Mouse (Mus musculus): Measurements from ENCODE around the gene Ctdnep1. TPM values are rescaled to one million over a fixed set of nuclear protein-coding genes. Genes with fewer than 3 reads are reported as not detected.

The Ctdnep1 gene
- polyA plus RNA-seq, 1 experiment from 2014 or later, result 28.6 TPM

DNA sequence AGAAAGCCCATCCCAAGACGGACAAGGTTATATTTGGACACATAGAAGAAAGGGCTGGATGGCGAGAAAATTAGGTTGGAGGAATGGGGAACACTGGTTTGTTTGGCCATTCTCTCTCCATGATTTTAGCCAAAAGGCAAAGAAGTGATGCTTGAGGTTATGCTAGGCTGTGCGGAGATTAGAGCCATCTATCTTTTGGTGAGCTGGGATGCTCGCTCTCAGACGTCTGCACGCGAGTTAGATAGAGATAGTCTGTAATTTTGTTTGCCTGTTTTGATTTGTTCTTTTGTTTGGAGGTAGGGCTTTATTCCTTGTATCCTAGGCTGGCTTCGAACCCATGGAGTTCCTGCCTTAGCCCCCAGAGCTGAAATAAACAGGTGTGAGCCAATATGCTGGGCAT lies 20.2 kb downstream of the Ctdnep1 start:
- Histone ChIP-seq H3K9ac (ENCODE audit: low read length) (peak overlapping the region; percentile 67), H3K9me3 (ENCODE audit: control insufficient read depth, low read length) (no peaks in the 10 kb centered on the region), H3K27me3 (replicated peaks; ENCODE audit: control insufficient read depth, insufficient read depth, low read length) (no peaks in the 10 kb centered on the region), H3K4me2 (ENCODE audit: low read length) (peak overlapping the region; percentile 93), H3K4me3 (ENCODE audit: low read depth, low read length) (peak overlapping the region; percentile 82), H3K36me3 (ENCODE audit: control insufficient read depth, insufficient read depth, low read length) (peaks cover 39% of the 10 kb centered on the region), H3K27ac (ENCODE audit: low read depth) (peak overlapping the region; percentile 92), H3K4me1 (replicated peaks; ENCODE audit: control insufficient read depth, insufficient read depth, low read length) (peaks cover 30% of the 10 kb centered on the region)
- ATAC-seq (replicated peaks; ENCODE audit: low FRiP score, low TSS enrichment, low read depth) (no peak), DNase-seq (ENCODE audit: low spot score) (no peak)
- 10% methylated on average over 8 of the region's 8 CpGs for WGBS

GRCm38 (mm10) chr11:70001865-70002264 lies 20.9 kb downstream of the Ctdnep1 start:
- Histone ChIP-seq H3K27ac (ENCODE audit: low read depth) (no peak overlapping the region), H3K27me3 (replicated peaks; ENCODE audit: control insufficient read depth, insufficient read depth, low read length) (no peaks in the 10 kb centered on the region), H3K9me3 (ENCODE audit: control insufficient read depth, low read length) (no peaks in the 10 kb centered on the region), H3K4me3 (ENCODE audit: low read depth, low read length) (peak overlapping the region; percentile 82), H3K4me1 (replicated peaks; ENCODE audit: control insufficient read depth, insufficient read depth, low read length) (peaks cover 30% of the 10 kb centered on the region), H3K9ac (ENCODE audit: low read length) (no peak overlapping the region), H3K36me3 (ENCODE audit: control insufficient read depth, insufficient read depth, low read length) (peaks cover 46% of the 10 kb centered on the region), H3K4me2 (ENCODE audit: low read length) (peak overlapping the region; percentile 93)
- ATAC-seq (replicated peaks; ENCODE audit: low FRiP score, low TSS enrichment, low read depth), result no peak
- no peak for DNase-seq (ENCODE audit: low spot score)

DNA sequence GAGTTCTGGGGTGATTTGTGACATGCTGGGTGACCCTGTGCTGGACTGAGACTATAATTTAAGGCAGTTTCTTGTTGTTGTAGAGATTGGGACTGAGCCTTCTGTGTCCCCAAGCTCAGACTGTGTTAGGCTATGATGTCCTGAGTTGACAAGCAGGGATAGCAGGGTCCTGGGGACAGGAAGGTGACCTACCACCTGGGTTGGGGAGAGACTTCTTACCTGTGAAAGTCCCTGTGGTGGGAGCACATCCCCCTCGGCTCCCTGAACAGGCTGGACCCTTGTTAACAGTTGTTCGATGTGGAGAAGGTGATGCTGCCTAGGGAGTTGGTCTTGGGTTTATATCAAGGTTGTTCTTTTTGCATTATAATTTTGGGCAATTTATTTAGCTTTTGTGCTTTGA lies 21.5 kb downstream of the Ctdnep1 start:
- H3K9ac ChIP-seq (ENCODE audit: low read length), result no peak overlapping the region
- ATAC-seq (replicated peaks; ENCODE audit: low FRiP score, low TSS enrichment, low read depth) (no peak), DNase-seq (ENCODE audit: low spot score) (no peak)
- no peaks in the 10 kb centered on the region for H3K9me3 ChIP-seq (ENCODE audit: control insufficient read depth, low read length)
- H3K4me3 ChIP-seq (ENCODE audit: low read depth, low read length), result peak overlapping the region; percentile 82; the same call in 1 of the 2 replicates
- H3K4me2 ChIP-seq (ENCODE audit: low read length), result peak overlapping the region; percentile 93
- peaks cover 29% of the 10 kb centered on the region for H3K4me1 ChIP-seq (replicated peaks; ENCODE audit: control insufficient read depth, insufficient read depth, low read length)
- WGBS, result 89% methylated on average over 2 of the region's 2 CpGs
- peaks cover 52% of the 10 kb centered on the region for H3K36me3 ChIP-seq (ENCODE audit: control insufficient read depth, insufficient read depth, low read length)
- no peak overlapping the region for H3K27ac ChIP-seq (ENCODE audit: low read depth)
- H3K27me3 ChIP-seq (replicated peaks; ENCODE audit: control insufficient read depth, insufficient read depth, low read length), result no peaks in the 10 kb centered on the region

- WGBS, result 72% methylated on average over 5 of the region's 5 CpGs
- DNase-seq (ENCODE audit: low spot score), result no peak
- Histone ChIP-seq H3K9me3 (ENCODE audit: control insufficient read depth, low read length) (no peaks in the 10 kb centered on the region), H3K9ac (ENCODE audit: low read length) (no peak overlapping the region), H3K27ac (ENCODE audit: low read depth) (no peak overlapping the region), H3K4me3 (ENCODE audit: low read depth, low read length) (no peak overlapping the region), H3K27me3 (replicated peaks; ENCODE audit: control insufficient read depth, insufficient read depth, low read length) (no peaks in the 10 kb centered on the region), H3K4me1 (replicated peaks; ENCODE audit: control insufficient read depth, insufficient read depth, low read length) (peaks cover 18% of the 10 kb centered on the region), H3K4me2 (ENCODE audit: low read length) (no peak overlapping the region), H3K36me3 (ENCODE audit: control insufficient read depth, insufficient read depth, low read length) (peaks cover 59% of the 10 kb centered on the region)
- ATAC-seq (replicated peaks; ENCODE audit: low FRiP score, low TSS enrichment, low read depth), result no peak
Measured at GRCm38 (mm10) chr11:70005521-70005920, 24.6 kb downstream of the Ctdnep1 start.

DNA sequence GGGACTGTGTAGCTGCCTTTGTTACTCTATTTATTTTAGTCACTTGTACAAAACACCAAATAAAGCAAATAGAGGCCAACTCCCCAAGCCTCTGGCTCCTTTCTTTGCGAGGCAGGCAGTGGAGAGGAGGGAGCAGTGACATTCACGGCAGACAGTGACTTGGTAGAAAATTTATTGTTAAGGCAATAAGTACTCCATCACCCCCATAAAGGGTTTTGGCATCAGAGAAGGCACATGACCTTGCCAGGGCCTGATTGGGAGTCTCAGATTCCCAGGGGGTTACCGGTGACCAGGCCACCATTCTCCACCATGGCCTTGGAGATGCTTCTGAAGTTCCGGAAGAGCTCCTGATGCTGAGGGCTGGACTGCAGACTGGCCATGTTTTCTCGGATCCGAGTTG lies 29.1 kb downstream of the Ctdnep1 start:
- Histone ChIP-seq H3K9ac (ENCODE audit: low read length) (no peak overlapping the region), H3K9me3 (ENCODE audit: control insufficient read depth, low read length) (no peaks in the 10 kb centered on the region), H3K27me3 (replicated peaks; ENCODE audit: control insufficient read depth, insufficient read depth, low read length) (no peaks in the 10 kb centered on the region), H3K4me2 (ENCODE audit: low read length) (no peak overlapping the region), H3K4me1 (replicated peaks; ENCODE audit: control insufficient read depth, insufficient read depth, low read length) (peaks cover 6% of the 10 kb centered on the region), H3K4me3 (ENCODE audit: low read depth, low read length) (no peak overlapping the region), H3K27ac (ENCODE audit: low read depth) (no peak overlapping the region), H3K36me3 (ENCODE audit: control insufficient read depth, insufficient read depth, low read length) (peaks cover 89% of the 10 kb centered on the region)
- no peak for ATAC-seq (replicated peaks; ENCODE audit: low FRiP score, low TSS enrichment, low read depth)
- 90% methylated on average over 6 of the region's 6 CpGs for WGBS
- DNase-seq (ENCODE audit: low spot score), result no peak

DNA sequence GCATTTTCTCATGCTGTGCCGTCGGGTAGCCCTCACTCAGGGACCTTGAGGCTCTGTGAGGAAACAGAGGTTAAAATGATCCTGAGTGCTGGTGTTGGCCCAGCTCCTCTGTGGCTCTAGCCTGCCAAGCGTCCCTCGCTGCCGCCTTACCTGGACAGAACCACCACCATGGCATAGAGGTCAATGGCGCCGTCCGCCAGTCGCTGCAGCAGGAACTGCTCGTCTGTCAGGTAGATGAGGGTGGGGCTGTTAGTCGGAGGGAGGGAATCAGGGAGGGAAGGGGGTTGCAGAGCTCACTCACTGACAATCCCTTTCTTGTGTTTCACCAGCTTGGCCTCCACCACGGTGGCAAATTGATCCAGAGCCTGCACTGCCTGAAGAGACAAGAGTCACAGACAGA lies 29.6 kb downstream of the Ctdnep1 start:
- no peak for DNase-seq (ENCODE audit: low spot score)
- no peaks in the 10 kb centered on the region for H3K9me3 ChIP-seq (ENCODE audit: control insufficient read depth, low read length)
- ATAC-seq (replicated peaks; ENCODE audit: low FRiP score, low TSS enrichment, low read depth), result no peak
- H3K9ac ChIP-seq (ENCODE audit: low read length), result no peak overlapping the region
- no peak overlapping the region for H3K27ac ChIP-seq (ENCODE audit: low read depth)
- no peaks in the 10 kb centered on the region for H3K27me3 ChIP-seq (replicated peaks; ENCODE audit: control insufficient read depth, insufficient read depth, low read length)
- WGBS, result 81% methylated on average over 12 of the region's 12 CpGs
- H3K4me2 ChIP-seq (ENCODE audit: low read length), result no peak overlapping the region
- H3K4me3 ChIP-seq (ENCODE audit: low read depth, low read length), result no peak overlapping the region
- peaks cover 84% of the 10 kb centered on the region for H3K36me3 ChIP-seq (ENCODE audit: control insufficient read depth, insufficient read depth, low read length)
- H3K4me1 ChIP-seq (replicated peaks; ENCODE audit: control insufficient read depth, insufficient read depth, low read length), result peaks cover 6% of the 10 kb centered on the region

- no peak for ATAC-seq (replicated peaks; ENCODE audit: low FRiP score, low TSS enrichment, low read depth)
- H3K4me1 ChIP-seq (replicated peaks; ENCODE audit: control insufficient read depth, insufficient read depth, low read length), result peaks cover 6% of the 10 kb centered on the region
- H3K4me3 ChIP-seq (ENCODE audit: low read depth, low read length), result no peak overlapping the region
- no peak overlapping the region for H3K4me2 ChIP-seq (ENCODE audit: low read length)
- H3K27ac ChIP-seq (ENCODE audit: low read depth), result no peak overlapping the region
- H3K36me3 ChIP-seq (ENCODE audit: control insufficient read depth, insufficient read depth, low read length), result peaks cover 80% of the 10 kb centered on the region
- WGBS, result 88% methylated on average over 10 of the region's 10 CpGs
- no peaks in the 10 kb centered on the region for H3K9me3 ChIP-seq (ENCODE audit: control insufficient read depth, low read length)
- no peak for DNase-seq (ENCODE audit: low spot score)
- no peaks in the 10 kb centered on the region for H3K27me3 ChIP-seq (replicated peaks; ENCODE audit: control insufficient read depth, insufficient read depth, low read length)
- H3K9ac ChIP-seq (ENCODE audit: low read length), result no peak overlapping the region
Measured at GRCm38 (mm10) chr11:70010961-70011360, 30.0 kb downstream of the Ctdnep1 start.

DNA sequence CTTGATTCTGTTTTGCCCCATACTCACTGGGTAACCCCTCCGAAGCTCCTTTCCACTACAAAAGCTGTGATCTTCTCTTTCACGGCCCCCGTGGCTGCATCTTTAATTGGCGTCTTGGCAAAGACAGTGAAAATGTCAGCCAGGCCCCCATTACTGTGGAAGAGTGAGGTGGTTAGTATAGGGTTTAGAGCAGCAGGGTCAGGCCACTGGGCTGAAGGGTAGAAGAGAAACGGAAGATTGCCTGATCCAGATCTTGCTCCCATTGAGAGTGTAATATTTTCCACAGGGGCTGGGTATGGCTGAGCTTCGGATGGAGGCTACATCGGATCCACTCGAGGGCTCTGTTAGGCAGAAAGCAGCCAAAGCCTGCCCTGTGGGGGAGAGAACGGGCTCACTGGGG lies 32.0 kb downstream of the Ctdnep1 start:
- no peaks in the 10 kb centered on the region for H3K27me3 ChIP-seq (replicated peaks; ENCODE audit: control insufficient read depth, insufficient read depth, low read length)
- H3K27ac ChIP-seq (ENCODE audit: low read depth), result no peak overlapping the region
- H3K9ac ChIP-seq (ENCODE audit: low read length), result no peak overlapping the region
- ATAC-seq (replicated peaks; ENCODE audit: low FRiP score, low TSS enrichment, low read depth) (no peak), DNase-seq (ENCODE audit: low spot score) (no peak)
- H3K4me1 ChIP-seq (replicated peaks; ENCODE audit: control insufficient read depth, insufficient read depth, low read length), result peaks cover 13% of the 10 kb centered on the region
- 89% methylated on average over 9 of the region's 9 CpGs for WGBS
- H3K4me2 ChIP-seq (ENCODE audit: low read length), result no peak overlapping the region
- H3K9me3 ChIP-seq (ENCODE audit: control insufficient read depth, low read length), result no peaks in the 10 kb centered on the region
- no peak overlapping the region for H3K4me3 ChIP-seq (ENCODE audit: low read depth, low read length)
- H3K36me3 ChIP-seq (ENCODE audit: control insufficient read depth, insufficient read depth, low read length), result peaks cover 60% of the 10 kb centered on the region

GRCm38 (mm10) chr11:70013408-70013807 lies 32.5 kb downstream of the Ctdnep1 start:
- Histone ChIP-seq H3K36me3 (ENCODE audit: control insufficient read depth, insufficient read depth, low read length) (peaks cover 55% of the 10 kb centered on the region), H3K4me2 (ENCODE audit: low read length) (no peak overlapping the region), H3K27ac (ENCODE audit: low read depth) (no peak overlapping the region), H3K9ac (ENCODE audit: low read length) (no peak overlapping the region), H3K4me3 (ENCODE audit: low read depth, low read length) (no peak overlapping the region), H3K9me3 (ENCODE audit: control insufficient read depth, low read length) (no peaks in the 10 kb centered on the region), H3K27me3 (replicated peaks; ENCODE audit: control insufficient read depth, insufficient read depth, low read length) (no peaks in the 10 kb centered on the region), H3K4me1 (replicated peaks; ENCODE audit: control insufficient read depth, insufficient read depth, low read length) (peaks cover 16% of the 10 kb centered on the region)
- 80% methylated on average over 3 of the region's 3 CpGs for WGBS
- ATAC-seq (replicated peaks; ENCODE audit: low FRiP score, low TSS enrichment, low read depth) (no peak), DNase-seq (ENCODE audit: low spot score) (no peak)

Data from intestine, embryonic 14.5 days (tissue).